Mouse (Mus musculus) liver, embryonic 14.5 days (tissue): Measurements from ENCODE around the gene Klhl20. TPM values are rescaled to one million over a fixed set of nuclear protein-coding genes. Genes with fewer than 3 reads are reported as not detected.

Experiments
- ATAC-seq: fragments of 200-750 bp; cut with Nextera tagmentation; 2 replicates; pipeline ENCODE4 v1.8.0; 2017; ENCODE audit warnings: moderate number of reproducible peaks, mild to moderate bottlenecking, moderate library complexity; ENCODE audit not compliant: insufficient read depth
- DNase-seq, 3 experiments: peaks; one replicate each; pipeline ENCODE4 v3.0.0-alpha.2; 2012 to 2013; ENCODE audit warnings: low read depth in 3 of 3, low spot score in 3 of 3
- H3K27ac ChIP-seq: fragments of 300-500 bp; sonication (generic); 2 replicates; pipeline ENCODE4 v1.5.1; 2014; ENCODE audit warnings: moderate library complexity, mild to moderate bottlenecking, control low read depth, inconsistent platforms
- H3K27me3 ChIP-seq: fragments of 300-500 bp; sonication (generic); 2 replicates; pipeline ENCODE4 v1.6.1; 2014; ENCODE audit warnings: mild to moderate bottlenecking, low read length, moderate library complexity; ENCODE audit not compliant: control insufficient read depth, insufficient read depth
- H3K36me3 ChIP-seq: fragments of 300-500 bp; sonication (generic); replicated peaks from 2 replicates; pipeline ENCODE4 v1.6.1; 2014; ENCODE audit warnings: low read depth; ENCODE audit not compliant: control insufficient read depth, insufficient read depth
- H3K4me1 ChIP-seq, 2 experiments: fragments of 200-500 bp in 1 of 2; fragments of 300-500 bp in 1 of 2; sonication (generic) in 1 of 2; replicated peaks; 2 replicates each; pipeline ENCODE4 v1.6.1; 2012 to 2014; ENCODE audit warnings: antibody characterized with exemption in 1 of 2, inconsistent platforms in 1 of 2, low read length in 1 of 2; ENCODE audit not compliant: control insufficient read depth in 2 of 2, insufficient read depth in 2 of 2
- H3K4me2 ChIP-seq: fragments of 300-500 bp; sonication (generic); 2 replicates; pipeline ENCODE4 v1.6.1; 2014; ENCODE audit warnings: low read depth, mild to moderate bottlenecking, control low read depth, moderate library complexity
- H3K4me3 ChIP-seq, 2 experiments: fragments of 200-500 bp in 1 of 2; fragments of 300-500 bp in 1 of 2; sonication (generic) in 1 of 2; 2 replicates each; pipeline ENCODE4 v1.5.1; 2012 to 2014; ENCODE audit warnings: low read depth in 2 of 2, low read length in 2 of 2, mild to moderate bottlenecking in 2 of 2, control low read depth in 1 of 2, inconsistent platforms in 1 of 2, moderate library complexity in 1 of 2; ENCODE audit not compliant: insufficient read depth in 1 of 2
- H3K9ac ChIP-seq: fragments of 300-500 bp; sonication (generic); replicated peaks from 2 replicates; pipeline ENCODE4 v1.6.1; 2014; ENCODE audit warnings: mild to moderate bottlenecking, control low read depth, moderate library complexity
- H3K9me3 ChIP-seq: fragments of 300-500 bp; sonication (generic); 2 replicates; pipeline ENCODE4 v1.6.1; 2016; ENCODE audit warnings: low read length, mixed read lengths; ENCODE audit not compliant: control insufficient read depth
- CTCF ChIP-seq: IDR thresholded peaks from 2 replicates; pipeline ENCODE4 v1.5.1; 2016; ENCODE audit warnings: antibody characterized with exemption, low read depth, control low read depth
- EP300 ChIP-seq: IDR thresholded peaks from 2 replicates; pipeline ENCODE4 v1.6.1; 2016; ENCODE audit warnings: antibody characterized with exemption, low read depth
- WGBS: fragments of 180-500 bp; shearing (Covaris S2); extraction: QIAGEN DNeasy Blood & Tissue Kit; methylation state at CpG from one replicate; pipeline ENCODE4 v1.1.7; 2014; ENCODE audit not compliant: insufficient replicate concordance; 5-methylcytosine and 5-hydroxymethylcytosine counted together
- polyA plus RNA-seq, 2 experiments: library from polyadenylated mRNA; depleted of rRNA in 1 of 2; stranded (reverse) in 1 of 2; unstranded in 1 of 2; fragments of >200 nt; fragmentation: Nextera tagmentation in 1 of 2; extraction: Ambion mirVana in 1 of 2; gene quantifications; 2 replicates each; pipeline versions ENCODE4 v1.2.1 to v1.2.3; 2012 to 2014

Gene Klhl20
- polyA plus RNA-seq, 2 experiments, result 4.6 to 5.1 TPM

GRCm38 (mm10) chr1:161114591-161114990, 16.7 kb downstream of the Klhl20 start:
- Histone ChIP-seq H3K27me3 (no peaks in the 10 kb centered on the region), H3K4me2 (no peak overlapping the region), H3K4me3 (no peak overlapping the region), H3K9ac (no peak overlapping the region), H3K36me3 (no peaks in the 10 kb centered on the region), H3K27ac (no peak overlapping the region), H3K4me1 (no peaks in the 10 kb centered on the region; a peak in 1 of 4 replicates), H3K9me3 (no peaks in the 10 kb centered on the region)
- no peak for DNase-seq
- TF ChIP-seq CTCF (no peak), EP300 (no peak)
- ATAC-seq, result no peak

- H3K27me3 ChIP-seq, result no peaks in the 10 kb centered on the region
- ATAC-seq (no peak), DNase-seq (no peak)
- no peak overlapping the region for H3K9ac ChIP-seq
- 80% methylated on average over 8 of the region's 8 CpGs for WGBS
- H3K27ac ChIP-seq, result no peak overlapping the region
- H3K4me3 ChIP-seq, result no peak overlapping the region
- H3K4me2 ChIP-seq, result no peak overlapping the region
- no peaks in the 10 kb centered on the region for H3K4me1 ChIP-seq
- TF ChIP-seq CTCF (no peak), EP300 (no peak)
- no peaks in the 10 kb centered on the region for H3K9me3 ChIP-seq
- peaks cover 6% of the 10 kb centered on the region for H3K36me3 ChIP-seq
These were observed 22.1 kb downstream of the Klhl20 start for GRCm38 (mm10) chr1:161109216-161109615.

- H3K4me2 ChIP-seq, result no peak overlapping the region
- no peak overlapping the region for H3K9ac ChIP-seq
- peaks cover 6% of the 10 kb centered on the region for H3K36me3 ChIP-seq
- H3K4me1 ChIP-seq, result peaks cover 4 to 8% of the 10 kb centered on the region in 2 experiments; a peak in 2 of 4 replicates
- ATAC-seq, result no peak
- H3K27ac ChIP-seq, result no peak overlapping the region
- TF ChIP-seq CTCF, result no peak
- no peak for TF ChIP-seq EP300
- DNase-seq, result no peak
- H3K9me3 ChIP-seq, result no peaks in the 10 kb centered on the region
- 36% methylated on average over 1 of the region's 1 CpGs for WGBS
- H3K4me3 ChIP-seq, result no peak overlapping the region
- no peaks in the 10 kb centered on the region for H3K27me3 ChIP-seq
These were observed 27.5 kb downstream of the Klhl20 start for GRCm38 (mm10) chr1:161103842-161104241.

- H3K4me1 ChIP-seq, result peaks cover 4 to 8% of the 10 kb centered on the region in 2 experiments; a peak in 2 of 4 replicates
- ATAC-seq (peak; percentile 89), DNase-seq (peak; percentile 24 to 46 (median 26))
- H3K4me2 ChIP-seq, result peak overlapping the region; percentile 40
- peak overlapping the region; percentile 30; the same call in 1 of the 2 replicates for H3K27ac ChIP-seq
- peak overlapping the region; percentile 16; the same call in 1 of the 2 replicates for H3K9ac ChIP-seq
- WGBS, result 12% methylated on average over 4 of the region's 4 CpGs
- TF ChIP-seq EP300 (peak; percentile 71), CTCF (no peak)
- peaks cover 3% of the 10 kb centered on the region; the same call in 1 of the 2 replicates for H3K36me3 ChIP-seq
- no peaks in the 10 kb centered on the region for H3K27me3 ChIP-seq
- H3K9me3 ChIP-seq, result no peaks in the 10 kb centered on the region
- H3K4me3 ChIP-seq, result no peak overlapping the region
These were observed 31.4 kb downstream of the Klhl20 start for GRCm38 (mm10) chr1:161099721-161100405.

GRCm38 (mm10) chr1:161077243-161077642, 54.1 kb downstream of the Klhl20 start:
- no peak overlapping the region for H3K27ac ChIP-seq
- ATAC-seq (no peak), DNase-seq (no peak)
- no peaks in the 10 kb centered on the region for H3K27me3 ChIP-seq
- TF ChIP-seq EP300 (no peak), CTCF (no peak)
- H3K4me1 ChIP-seq, result peaks cover 11 to 20% of the 10 kb centered on the region in 2 experiments
- no peaks in the 10 kb centered on the region for H3K9me3 ChIP-seq
- WGBS, result 94% methylated on average over 3 of the region's 3 CpGs
- no peak overlapping the region for H3K4me2 ChIP-seq
- H3K4me3 ChIP-seq, result no peak overlapping the region
- H3K9ac ChIP-seq, result no peak overlapping the region
- H3K36me3 ChIP-seq, result peaks cover 59% of the 10 kb centered on the region
